Mouse (Mus musculus) cerebellum, postnatal 36 days (tissue): Measurements from ENCODE around the gene Sema4a.

Experiments
- DNase-seq, 2 experiments: peaks; one replicate each; pipeline ENCODE4 v3.0.0; 2021 to 2022; ENCODE audit warnings: mixed read lengths in 2 of 2

Sema4a gene

DNA sequence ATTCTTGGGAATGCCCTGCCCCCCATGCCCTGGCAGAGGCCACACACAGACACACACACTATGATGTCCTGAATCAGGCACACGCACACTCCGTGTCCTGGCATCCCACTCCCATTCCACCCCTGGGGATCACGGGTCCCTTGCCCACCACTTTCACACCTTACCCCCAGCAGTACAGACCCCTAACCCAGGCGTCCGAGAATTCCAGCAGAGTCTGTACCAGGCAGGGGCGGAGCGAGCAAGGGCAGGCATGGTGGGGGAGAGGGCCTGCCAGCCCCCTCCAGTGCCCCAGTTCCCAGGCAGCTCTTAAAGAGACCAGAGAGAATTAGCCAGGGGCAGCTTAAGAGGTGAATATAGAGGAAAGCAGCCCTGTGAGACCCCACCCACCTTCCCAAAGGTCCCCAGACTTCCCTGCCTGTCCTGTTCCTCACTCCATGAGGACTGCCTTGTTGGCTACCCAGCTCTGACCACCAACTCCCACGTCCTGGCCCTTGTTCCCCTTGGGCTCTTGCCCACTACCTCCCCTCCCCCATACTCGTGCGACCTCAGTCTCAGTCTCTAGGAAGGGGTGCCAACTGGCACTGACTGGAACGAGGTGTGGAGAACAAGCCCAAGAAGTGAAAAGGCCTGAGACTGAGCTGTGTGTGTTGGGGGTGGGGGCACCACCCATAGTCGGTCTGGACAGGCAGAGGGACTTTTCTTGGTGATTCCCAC is at the start of gene Sema4a:
TSS of gene Sema4a (minus strand) at position 200 of the 714 bp plus-strand sequence.
- DNase-seq, result no peak

DNA sequence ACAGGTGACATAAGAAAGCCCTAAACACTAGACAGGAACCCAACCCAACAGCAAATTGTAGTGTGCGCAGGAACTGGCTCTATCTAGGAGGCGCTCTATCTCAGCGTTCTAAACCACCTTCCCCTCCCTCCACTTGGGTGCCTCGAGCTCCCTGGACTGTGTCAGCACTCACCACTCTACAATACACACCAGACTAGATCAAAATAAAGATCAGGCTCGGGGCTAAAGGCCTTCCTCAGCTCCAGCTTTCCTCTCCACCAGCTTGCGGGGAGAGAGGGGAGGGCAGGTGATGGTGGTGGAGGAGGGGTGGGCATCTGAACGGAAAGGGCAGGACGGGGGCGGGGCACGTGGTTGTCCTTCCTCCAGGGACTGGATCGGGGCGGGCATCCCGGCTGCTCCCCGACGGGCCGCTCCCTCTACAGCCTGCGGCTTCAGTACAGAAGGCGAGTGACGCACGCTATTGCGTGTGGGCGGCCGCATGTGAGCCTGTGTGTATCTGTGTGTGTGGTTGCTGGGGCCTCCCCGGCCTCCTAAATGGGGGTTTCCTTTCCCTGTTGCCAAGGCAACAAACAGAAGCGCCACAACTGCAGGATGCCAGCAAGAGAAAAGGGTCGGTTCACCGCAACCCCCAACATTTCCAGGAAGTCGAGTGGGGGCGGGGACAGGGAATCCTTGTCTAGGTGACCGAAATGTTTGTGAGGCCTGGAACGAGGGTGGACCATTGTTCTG is 48.9 kb upstream of the Sema4a start, which contains the start of gene Lmna:
TSS of gene Lmna (minus strand) at position 265 of the 729 bp plus-strand sequence.
- peak; percentile 89 to 96 for DNase-seq

DNA sequence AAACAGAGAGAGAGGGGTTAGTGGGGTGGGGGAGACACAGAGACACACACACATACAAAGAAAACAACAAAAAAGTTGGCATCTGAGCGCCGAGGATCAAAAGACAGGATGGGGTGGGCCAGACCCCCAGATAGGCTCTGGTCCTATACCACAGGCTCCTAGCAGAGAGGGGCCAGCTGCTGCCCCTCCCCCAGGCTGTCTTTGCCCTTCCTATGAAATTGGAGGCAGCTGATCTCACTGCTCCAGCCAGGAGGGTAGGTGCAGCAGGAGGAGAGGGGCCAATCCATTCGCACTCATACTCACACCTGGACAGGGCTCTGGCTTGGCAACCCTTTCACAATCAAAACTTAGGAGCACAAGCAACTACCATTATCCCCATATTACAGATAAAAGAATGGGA is 48.3 kb upstream of the Sema4a start:
- DNase-seq, result no peak

DNA sequence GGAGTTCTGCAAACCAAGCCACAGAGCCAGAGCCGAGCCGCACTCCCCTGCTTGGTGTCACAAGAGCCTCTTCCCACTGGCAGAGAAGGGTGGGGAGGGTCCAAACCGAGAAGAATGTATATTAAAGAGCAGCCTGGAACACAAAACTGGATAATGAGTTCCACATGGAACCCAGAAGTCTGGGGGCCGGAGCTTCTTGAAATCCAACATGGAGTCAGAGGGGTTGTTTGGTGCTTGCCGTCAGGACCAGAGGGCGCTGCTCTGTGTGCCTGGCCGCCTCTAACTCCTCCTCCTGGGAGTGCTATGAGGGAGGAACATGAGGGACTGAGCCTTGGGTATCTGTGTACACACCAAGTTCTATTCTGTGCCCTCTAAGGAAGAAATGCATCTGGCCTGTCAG is 44.8 kb upstream of the Sema4a start:
- no peak for DNase-seq

DNA sequence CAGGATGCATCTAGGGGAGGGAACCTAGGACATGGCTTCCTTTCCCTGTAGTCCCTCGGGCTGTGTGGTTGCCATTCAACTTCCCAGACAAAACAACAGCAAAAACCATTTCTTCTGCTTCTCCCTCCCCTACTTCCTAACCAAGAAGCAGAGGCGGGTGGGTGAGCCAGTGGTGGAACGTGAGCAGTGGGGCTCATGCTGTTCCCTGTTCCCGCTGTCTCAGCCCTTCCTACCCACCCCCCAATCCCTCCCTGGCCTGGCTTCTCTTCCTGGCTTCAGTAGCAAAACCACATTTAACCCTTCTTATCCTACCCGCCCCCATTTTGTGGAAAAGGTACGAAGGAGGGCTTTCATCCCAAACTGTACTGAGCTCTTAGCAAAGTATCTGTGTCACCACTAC is 44.1 kb upstream of the Sema4a start:
- DNase-seq, result no peak

DNA sequence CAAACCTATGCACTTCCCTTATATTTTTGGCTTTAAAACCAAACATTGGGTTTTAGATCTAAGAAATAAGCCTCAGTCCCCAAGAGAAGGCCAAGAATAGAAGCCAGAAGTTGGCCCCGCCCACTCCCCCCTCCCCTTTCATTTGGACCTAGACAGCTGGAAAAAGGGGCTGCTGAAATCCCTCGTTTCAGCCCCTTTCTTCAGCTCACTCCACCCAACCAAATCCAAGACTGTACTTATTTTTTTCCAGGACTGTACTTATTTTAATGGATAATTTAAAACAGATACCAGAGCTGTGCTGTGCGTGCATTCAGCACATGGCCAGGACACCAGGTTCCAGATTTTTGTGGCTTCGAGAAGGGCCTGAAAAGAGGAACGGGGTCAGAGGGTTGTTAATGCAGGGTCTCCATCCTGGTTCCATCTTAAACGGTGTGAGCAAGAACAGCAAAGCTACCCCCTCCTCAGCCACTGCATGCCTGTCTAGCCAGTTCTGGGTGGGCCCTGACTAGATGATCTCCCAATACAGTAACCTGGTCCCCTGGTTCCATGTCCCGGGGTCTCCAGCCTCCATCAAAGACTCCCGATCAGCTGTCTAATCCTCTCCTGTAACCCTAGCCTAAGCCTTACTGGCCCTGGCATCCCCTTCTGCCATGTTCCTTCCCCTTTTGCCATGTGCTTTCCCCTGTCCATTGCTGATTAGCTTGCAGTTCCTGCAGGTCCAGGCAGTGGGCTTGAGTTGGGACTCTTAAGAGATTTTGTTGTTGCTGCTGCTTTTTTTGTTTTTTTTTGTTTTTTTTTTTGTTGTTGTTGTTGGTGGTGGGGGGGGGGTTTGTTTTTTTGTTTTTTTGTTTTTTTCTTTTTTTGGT is 43.1 kb upstream of the Sema4a start:
- no peak for DNase-seq

DNA sequence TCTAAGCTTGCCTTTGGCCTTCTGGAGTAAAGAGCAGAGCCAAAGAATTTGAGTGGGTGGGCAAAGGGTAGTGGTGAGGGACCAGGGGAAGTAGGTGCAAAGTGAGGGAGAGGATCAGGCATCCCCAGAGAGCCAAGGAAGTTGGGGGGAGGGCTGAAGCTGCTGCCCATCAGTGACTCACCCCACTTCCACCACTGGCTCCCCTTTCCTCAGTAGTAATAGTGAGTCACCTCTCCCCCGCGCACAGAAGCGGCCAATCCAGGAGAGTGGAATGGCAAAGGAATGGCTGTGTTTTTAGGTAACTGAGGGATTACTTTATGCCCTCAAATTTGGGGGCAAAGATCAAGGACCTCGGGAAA is 42.5 kb upstream of the Sema4a start:
- DNase-seq, result no peak

DNA sequence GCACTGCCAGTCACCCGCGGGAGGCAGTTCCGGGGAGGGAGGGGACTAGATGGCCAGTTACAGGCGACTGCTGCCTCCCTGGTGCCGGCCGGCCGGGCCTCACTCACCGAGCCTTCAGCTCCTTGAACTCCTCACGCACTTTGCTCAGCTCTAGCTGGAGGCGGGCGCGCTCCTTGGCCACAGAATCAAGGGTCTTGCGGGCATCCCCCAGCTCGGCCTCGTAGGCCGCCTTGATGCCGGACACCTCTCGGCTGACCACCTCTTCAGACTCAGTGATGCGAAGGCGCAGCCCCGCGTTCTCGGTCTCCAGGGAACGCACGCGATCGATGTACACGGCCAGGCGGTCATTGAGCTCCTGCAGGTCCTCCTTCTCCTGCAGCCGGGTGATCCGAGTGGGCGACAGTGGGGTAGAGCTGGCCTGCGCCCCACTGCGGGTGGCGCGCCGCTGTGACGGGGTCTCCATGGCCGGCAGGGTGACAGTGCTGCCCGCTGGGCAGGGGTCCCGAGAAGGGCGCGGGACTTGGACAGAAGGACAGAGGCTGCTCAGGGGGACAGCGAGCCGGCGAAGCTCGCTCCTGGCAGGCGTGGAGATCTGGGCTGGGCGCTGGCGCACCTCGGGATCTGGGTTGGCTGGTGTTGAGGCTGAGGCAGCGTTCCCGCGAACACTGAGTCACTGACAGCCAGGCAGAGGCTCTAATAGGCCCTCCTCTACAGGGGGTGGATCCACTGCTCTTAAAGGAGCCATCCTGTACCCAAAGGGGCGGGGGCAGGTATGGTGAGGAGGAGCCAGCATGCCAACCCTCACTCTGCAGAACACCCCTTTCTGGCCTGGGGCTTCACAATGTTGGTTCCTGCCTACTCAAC is 41.9 kb upstream of the Sema4a start:
- peak; percentile 92 to 95 for DNase-seq

DNA sequence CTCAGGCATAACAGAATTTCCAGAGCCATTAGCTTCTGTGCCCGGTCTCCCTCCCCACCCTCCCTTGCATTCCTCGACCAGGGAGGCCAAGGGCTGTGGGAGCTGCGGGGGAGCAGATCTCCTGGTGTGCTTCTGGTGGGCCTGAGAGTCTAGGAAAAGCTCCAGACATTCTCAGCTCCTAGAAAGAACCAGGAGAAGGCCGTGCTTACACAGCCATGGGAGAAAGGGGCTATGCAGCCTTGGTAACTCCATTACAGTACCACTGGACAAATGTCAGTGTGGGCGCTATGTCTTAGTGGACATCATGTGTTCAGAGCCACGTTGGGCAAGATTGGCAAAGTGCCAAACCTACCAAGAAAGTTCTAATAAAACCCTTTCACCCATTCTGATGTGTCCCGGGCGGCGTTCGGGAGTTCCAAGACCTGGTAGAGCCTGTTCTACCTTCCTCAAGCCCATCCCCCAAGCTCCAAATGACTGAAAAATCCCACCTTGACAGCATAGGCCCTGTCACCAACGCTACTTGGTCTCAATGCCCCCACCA is 41.1 kb upstream of the Sema4a start:
- DNase-seq, result peak in 1 of 2 experiments; percentile 49

DNA sequence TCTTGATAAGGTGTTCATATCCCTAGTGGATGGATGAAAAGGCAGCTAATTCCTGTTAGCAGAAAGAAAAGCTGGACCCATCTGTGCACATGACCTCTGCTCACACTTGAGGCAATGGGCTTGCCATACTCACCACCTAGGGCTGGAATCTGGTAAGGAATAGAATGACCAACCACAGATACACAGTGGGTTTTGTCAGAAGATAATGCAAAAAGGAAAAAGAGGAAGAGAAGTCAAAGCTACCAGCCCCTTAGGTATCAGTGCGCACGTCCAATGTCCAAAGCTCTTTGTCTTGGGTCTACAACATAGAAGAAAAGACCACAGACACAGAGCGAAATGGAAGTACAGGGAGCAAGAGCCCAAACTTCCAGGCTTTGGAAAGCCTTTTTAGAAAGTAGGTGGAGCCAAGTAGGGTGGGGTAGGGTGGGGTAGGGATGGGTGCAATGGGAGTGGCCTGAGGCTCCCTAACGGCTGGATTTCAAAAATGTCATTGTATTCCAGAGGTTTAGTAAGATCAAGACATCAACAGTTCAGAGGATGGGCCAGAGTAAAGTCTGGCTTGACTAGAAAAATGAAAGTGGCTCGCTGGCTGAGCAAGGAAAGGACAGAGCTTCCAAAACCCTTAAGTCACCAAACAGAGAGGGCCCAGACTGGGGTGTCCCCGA is 40.5 kb upstream of the Sema4a start:
- no peak for DNase-seq

DNA sequence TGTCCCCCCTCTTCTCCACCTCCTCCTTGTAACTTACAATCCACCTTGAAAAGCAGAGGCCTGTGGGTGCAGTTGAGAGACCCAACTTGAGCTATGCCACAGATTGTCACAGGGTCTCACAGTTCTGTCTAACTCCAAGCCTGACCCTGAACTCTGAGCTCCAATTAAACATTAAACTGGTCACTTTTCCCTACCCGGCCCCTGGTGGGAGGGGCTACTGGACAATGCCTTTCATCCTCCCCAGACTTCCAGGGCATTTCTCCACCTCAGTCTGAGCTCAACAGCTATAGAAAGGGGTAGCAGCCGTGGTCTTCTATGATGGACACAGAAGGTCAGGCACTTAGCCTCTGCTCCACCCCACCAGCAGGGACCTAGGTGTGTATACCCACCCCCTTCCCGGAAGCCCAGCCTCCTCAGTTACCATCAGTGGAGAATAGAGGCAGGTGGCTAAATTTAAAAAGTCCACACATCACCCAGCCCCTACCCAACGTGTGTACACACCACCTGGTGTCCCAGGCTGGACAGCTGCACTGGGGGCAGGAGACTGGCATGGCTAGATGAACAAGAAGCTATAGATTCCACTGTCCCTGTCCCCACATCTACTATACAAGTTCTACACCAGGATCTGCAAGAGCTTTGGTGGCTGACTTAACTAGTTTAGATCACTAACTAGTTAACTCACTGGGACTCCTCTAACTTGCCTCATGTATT is 39.8 kb upstream of the Sema4a start:
- DNase-seq, result no peak

DNA sequence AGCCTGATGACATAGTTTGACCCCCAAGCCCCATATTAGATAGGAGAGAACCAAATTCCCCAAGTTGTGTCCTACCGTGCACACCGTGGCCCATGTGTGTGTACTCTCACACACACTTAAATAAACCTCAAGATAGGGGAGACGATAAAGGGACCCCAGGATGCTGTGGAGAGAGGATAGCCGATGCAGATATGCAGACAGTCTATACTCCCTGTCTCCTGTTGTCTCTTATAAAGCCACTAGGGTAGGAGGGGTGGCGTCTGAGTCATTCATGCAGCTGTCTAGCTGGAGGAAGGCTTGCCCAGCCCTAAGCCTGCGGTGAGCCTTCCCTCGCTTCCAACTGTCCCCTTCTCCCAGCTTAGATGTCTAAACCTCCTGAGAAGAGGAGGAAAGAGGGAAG is 39.1 kb upstream of the Sema4a start:
- DNase-seq, result no peak

DNA sequence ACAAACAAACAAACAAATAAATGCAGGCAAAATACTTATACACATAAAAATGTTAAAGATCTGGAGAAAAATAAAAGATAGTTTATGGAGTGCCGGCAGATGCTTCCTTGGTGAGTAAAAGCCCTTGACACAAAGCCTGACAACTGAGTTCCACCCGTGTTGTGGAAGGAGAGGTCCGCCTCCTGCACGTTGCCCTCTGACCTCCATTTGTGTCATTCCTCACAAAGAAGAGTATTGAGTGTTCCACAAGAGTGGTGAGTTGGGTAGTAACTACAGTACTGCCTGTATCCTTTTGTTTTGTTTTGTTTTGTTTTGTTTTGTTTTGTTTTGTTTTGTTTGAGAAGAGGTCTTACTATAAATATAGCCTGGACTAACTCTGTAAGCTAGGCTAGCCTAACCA is 38.6 kb upstream of the Sema4a start:
- no peak for DNase-seq

DNA sequence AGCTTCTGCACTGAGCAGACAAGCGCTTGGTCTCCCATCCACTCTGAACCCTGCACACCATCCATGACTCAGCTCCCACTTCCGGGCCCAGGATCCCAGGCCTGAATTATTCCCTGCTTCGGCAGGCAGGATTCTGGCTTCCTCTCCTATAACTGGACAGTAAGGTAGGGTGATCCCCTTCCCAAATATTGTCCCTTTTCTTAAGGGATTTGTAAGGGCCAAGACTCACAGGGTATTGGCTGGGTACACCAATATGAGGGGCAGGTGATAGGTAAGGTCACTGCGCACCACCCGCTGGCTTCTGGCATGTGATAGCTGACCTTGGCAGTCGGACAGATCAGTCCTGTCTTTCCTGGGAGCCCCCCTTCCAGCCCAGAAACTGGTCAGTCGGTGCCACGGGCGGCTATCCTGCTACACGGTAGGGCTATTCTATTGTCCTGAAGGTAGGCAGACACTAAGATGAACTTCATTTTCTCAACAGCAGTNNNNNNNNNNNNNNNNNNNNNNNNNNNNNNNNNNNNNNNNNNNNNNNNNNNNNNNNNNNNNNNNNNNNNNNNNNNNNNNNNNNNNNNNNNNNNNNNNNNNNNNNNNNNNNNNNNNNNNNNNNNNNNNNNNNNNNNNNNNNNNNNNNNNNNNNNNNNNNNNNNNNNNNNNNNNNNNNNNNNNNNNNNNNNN is 34.9 kb upstream of the Sema4a start:
- peak in 1 of 2 experiments; percentile 38 for DNase-seq

DNA sequence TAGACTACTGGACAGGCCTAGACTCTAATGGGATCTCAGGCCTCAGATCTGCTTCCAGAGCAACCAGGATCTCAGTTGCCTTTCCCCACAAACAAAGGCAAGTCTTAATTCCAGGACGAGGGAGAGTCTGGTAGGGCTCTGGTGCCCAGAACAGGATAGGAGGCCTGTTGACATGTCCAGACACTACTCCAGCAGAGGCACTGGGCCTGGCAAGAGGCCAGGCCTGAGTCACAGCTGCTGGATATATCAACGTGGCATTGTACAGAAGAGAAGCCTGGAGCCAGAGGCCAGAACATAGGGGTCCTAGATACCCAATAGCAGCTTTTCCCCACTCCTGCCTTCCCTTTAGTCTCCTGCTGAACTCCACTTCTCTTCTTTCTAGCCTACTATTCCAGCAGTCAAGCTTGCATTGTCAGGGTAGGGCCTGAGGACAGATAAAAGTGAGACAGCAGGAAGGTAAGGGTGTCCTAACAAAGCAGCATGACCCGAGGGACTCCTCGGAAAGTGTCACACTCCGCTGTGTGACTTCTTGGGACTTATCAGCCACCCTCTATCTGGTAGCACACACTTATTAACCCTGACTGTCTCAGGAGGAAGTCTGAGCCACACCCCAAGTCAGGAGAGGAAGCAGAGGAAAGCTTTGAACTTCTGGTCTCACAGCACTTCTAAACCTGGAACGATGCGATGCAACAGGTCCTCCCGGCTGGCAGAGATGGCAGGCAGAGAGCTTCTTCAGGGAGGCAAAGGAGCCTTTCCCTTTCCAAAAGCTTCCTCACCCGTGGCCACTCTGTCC is 34.0 kb upstream of the Sema4a start:
- DNase-seq, result no peak

DNA sequence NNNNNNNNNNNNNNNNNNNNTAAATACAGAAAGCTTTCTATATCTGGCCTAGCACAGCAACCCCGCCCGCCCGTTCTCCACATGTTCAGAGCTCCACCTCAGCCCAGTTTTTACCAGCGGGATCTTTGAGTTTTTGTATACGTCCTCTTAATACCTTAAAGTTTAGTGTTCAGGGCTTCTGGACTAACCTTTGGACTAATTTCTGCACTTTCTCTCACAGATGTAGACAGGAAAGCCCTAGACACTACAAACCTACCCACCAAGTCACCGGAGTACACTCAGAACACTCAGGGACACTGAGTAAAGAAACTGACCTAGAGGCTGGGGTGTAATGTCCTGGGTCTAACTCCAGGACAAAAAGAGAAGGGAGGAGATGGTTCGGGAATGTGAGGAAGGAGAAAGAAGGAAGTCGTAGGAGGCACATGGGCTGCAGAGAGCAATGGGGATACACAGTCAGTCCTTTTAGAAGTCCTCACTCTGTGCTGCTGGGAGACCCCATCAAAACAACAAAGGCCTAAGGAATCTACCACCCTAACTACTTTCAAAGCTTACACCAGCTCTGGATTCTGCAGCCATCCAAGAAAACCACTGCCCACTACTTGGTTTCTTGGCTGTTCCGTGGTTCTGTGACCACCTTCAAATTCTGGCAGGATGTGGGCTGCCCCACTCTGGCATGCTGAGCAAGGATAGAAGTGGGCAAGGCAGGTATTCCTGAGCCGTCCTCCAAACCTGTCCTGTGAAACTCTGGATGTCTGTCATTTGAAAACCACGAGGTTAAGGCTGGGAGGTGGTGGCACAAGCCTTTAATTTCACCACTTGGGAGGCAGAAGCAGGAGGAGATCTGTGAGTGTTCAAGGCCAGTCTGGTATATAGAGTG is 33.0 kb upstream of the Sema4a start:
- no peak for DNase-seq

DNA sequence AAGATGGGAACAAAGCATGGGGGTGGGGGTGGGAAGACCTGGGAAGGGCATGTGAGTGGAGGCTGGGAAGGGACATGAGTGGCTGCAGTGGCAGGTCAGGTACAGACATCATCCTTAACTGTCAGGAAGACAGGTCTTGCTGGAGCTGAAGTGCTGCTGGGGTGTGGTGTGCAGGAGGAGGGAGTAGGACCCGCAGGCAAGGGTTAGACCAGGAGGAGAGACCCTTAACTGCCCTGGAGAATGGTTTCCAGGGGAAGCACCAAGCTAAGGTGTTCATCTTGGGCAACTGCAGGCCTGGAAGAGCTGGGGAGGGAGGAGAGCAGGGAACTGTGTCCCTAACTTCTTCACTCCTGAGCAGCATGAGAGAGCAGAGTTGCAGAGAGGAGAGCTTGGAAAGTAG is 26.4 kb upstream of the Sema4a start:
- no peak for DNase-seq

DNA sequence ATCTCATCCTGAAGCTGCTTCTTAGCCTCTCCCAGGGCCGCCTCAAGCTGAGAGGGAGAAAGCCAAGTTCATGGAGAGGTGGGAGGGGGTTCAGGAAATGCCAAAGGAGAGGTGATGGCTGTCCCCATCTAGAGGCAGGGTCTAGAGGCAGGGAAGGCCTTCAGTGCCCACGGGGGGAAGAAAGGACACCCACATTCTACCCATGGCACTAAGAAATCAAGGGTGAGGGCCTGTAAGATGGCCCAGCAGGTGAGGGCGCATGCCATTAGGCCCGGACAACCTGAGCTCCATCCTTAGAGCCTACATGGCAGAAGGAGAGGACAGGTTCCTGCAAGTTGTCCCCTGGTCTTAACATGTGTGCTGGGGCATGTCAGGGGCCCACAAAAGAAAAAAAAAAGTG is 25.9 kb upstream of the Sema4a start:
- DNase-seq, result no peak
